8 mouse cellular contexts compared by ENCODE assay signal in genomic region chr2:121450093-121450492, GRCm38 (mm10). TPM values are rescaled to one million over a fixed set of nuclear protein-coding genes. Genes with fewer than 3 reads are reported as not detected.
DNase-seq lines count a peak whose midpoint lies in the region; ATAC-seq lines count a peak whose summit lies in the region.

No protein-coding gene starts in this region.

- peak; percentile 28 for DNase-seq in adrenal gland, postnatal 14 days
- no peak for DNase-seq in adrenal gland, adult (ENCODE audit: inconsistent age in 2 of 2, low spot score in 1 of 2)
- peak; percentile 31 for DNase-seq in Muller cell, postnatal 12 days (ENCODE audit: inconsistent ontology term)
- peak; percentile 40 to 49 for DNase-seq in heart, adult 9 months (ENCODE audit: low spot score in 2 of 2)
- no peak for DNase-seq in T-cell, adult 2 months (ENCODE audit: low spot score)
- no peak for DNase-seq in layer of hippocampus, adult 18-20 months (ENCODE audit: low spot score in 2 of 2)

- peaks cover 23% of the 10 kb centered on the region for H3K4me1 ChIP-seq in limb, embryonic 13.5 days
- H3K4me1 ChIP-seq in midbrain, embryonic 13.5 days (replicated peaks) = peaks cover 27% of the 10 kb centered on the region

- H3K9me3 ChIP-seq in limb, embryonic 13.5 days = no peaks in the 10 kb centered on the region
- H3K9me3 ChIP-seq in midbrain, embryonic 13.5 days = no peaks in the 10 kb centered on the region

- H3K27me3 ChIP-seq in limb, embryonic 13.5 days = no peaks in the 10 kb centered on the region
- H3K27me3 ChIP-seq in midbrain, embryonic 13.5 days = no peaks in the 10 kb centered on the region

- peak overlapping the region; percentile 99 for H3K9ac ChIP-seq in limb, embryonic 13.5 days
- peak overlapping the region; percentile 97 for H3K9ac ChIP-seq in midbrain, embryonic 13.5 days (replicated peaks)

- peak overlapping the region; percentile 98; the same call in 1 of the 2 replicates for H3K27ac ChIP-seq in limb, embryonic 13.5 days
- peak overlapping the region; percentile 96 for H3K27ac ChIP-seq in midbrain, embryonic 13.5 days

- peak overlapping the region; percentile 99 for H3K4me3 ChIP-seq in limb, embryonic 13.5 days
- peak overlapping the region; percentile 98 for H3K4me3 ChIP-seq in midbrain, embryonic 13.5 days (replicated peaks)

- ATAC-seq in limb, embryonic 13.5 days (ENCODE audit: low FRiP score, low read depth) = no peak
- ATAC-seq in midbrain, embryonic 13.5 days = peak; percentile 12; the same call in 1 of the 2 replicates

- H3K36me3 ChIP-seq in limb, embryonic 13.5 days = peaks cover 29% of the 10 kb centered on the region
- H3K36me3 ChIP-seq in midbrain, embryonic 13.5 days = peaks cover 19% of the 10 kb centered on the region

- WGBS in limb, embryonic 13.5 days = under 1% methylated on average over 7 of the region's 7 CpGs
- WGBS in midbrain, embryonic 13.5 days = 4% methylated on average over 7 of the region's 7 CpGs

- peak overlapping the region; percentile 74 for H3K4me2 ChIP-seq in limb, embryonic 13.5 days (replicated peaks)
- peak overlapping the region; percentile 91 for H3K4me2 ChIP-seq in midbrain, embryonic 13.5 days (replicated peaks)

RNA-seq across cellular contexts. Expression of gene Serf2, which starts 1.1 kb away (rescaled TPM):
- 386 and 388 TPM in 2 replicates for total RNA-seq in adrenal gland, postnatal 14 days (2021)
- 513 and 546 TPM in 2 replicates for polyA plus RNA-seq in limb, embryonic 13.5 days (2015; fragmentation: Nextera tagmentation; extraction: Ambion mirVana)
- 388 and 391 TPM in 2 replicates for polyA plus RNA-seq in midbrain, embryonic 13.5 days (2015; fragmentation: Nextera tagmentation; extraction: Ambion mirVana)
- total RNA-seq in layer of hippocampus, adult 18-20 months (2021) = 100 to 1,000 TPM; 141 to 144 TPM

RNA-seq across cellular contexts. Expression of gene Hypk, which starts 3.0 kb away (rescaled TPM):
- total RNA-seq in adrenal gland, postnatal 14 days (2021) = 41.8 and 48.5 TPM in 2 replicates
- 132 and 133 TPM in 2 replicates for polyA plus RNA-seq in limb, embryonic 13.5 days (2015; fragmentation: Nextera tagmentation; extraction: Ambion mirVana)
- polyA plus RNA-seq in midbrain, embryonic 13.5 days (2015; fragmentation: Nextera tagmentation; extraction: Ambion mirVana) = 117 and 118 TPM in 2 replicates
- 10 to 100 TPM; 17.8 to 18.0 TPM for total RNA-seq in layer of hippocampus, adult 18-20 months (2021)

RNA-seq across cellular contexts. Expression of gene Ell3, which starts 6.0 kb away (rescaled TPM):
- total RNA-seq in adrenal gland, postnatal 14 days (2021) = 0.26 and 0.94 TPM in 2 replicates
- polyA plus RNA-seq in limb, embryonic 13.5 days (2015; fragmentation: Nextera tagmentation; extraction: Ambion mirVana) = 9.8 TPM in 2 replicates
- polyA plus RNA-seq in midbrain, embryonic 13.5 days (2015; fragmentation: Nextera tagmentation; extraction: Ambion mirVana) = 2.2 and 2.4 TPM in 2 replicates
- total RNA-seq in layer of hippocampus, adult 18-20 months (2021) = not detected

RNA-seq across cellular contexts. Expression of gene Serinc4, which starts 6.5 kb away (rescaled TPM):
- total RNA-seq in adrenal gland, postnatal 14 days (2021) = 0.53 TPM in 1 of 2 replicates, not detected in the other
- 0.23 and 0.28 TPM in 2 replicates for polyA plus RNA-seq in limb, embryonic 13.5 days (2015; fragmentation: Nextera tagmentation; extraction: Ambion mirVana)
- 1.3 and 1.5 TPM in 2 replicates for polyA plus RNA-seq in midbrain, embryonic 13.5 days (2015; fragmentation: Nextera tagmentation; extraction: Ambion mirVana)
- total RNA-seq in layer of hippocampus, adult 18-20 months (2021) = under 1 TPM; 0.40 to 0.56 TPM

RNA-seq across cellular contexts. Expression of gene Mfap1b, which starts 23.8 kb away (rescaled TPM):
- 32.0 and 32.1 TPM in 2 replicates for total RNA-seq in adrenal gland, postnatal 14 days (2021)
- 63.9 and 67.0 TPM in 2 replicates for polyA plus RNA-seq in limb, embryonic 13.5 days (2015; fragmentation: Nextera tagmentation; extraction: Ambion mirVana)
- 78.6 and 82.4 TPM in 2 replicates for polyA plus RNA-seq in midbrain, embryonic 13.5 days (2015; fragmentation: Nextera tagmentation; extraction: Ambion mirVana)
- 10 to 100 TPM; 47.8 to 52.9 TPM for total RNA-seq in layer of hippocampus, adult 18-20 months (2021)

Comparison
In these comparisons a context has a peak if more than half of its experiments do, and no peak if none do; other contexts are left out.
1. DNase-seq: peak in adrenal gland, postnatal 14 days (single experiment), Muller cell, postnatal 12 days (single experiment) and heart, adult 9 months (2 of 2); none in adrenal gland, adult (0 of 2), T-cell, adult 2 months (single experiment) and layer of hippocampus, adult 18-20 months (0 of 2).